9 mouse cellular contexts compared by ENCODE assay signal in the genomic region with DNA sequence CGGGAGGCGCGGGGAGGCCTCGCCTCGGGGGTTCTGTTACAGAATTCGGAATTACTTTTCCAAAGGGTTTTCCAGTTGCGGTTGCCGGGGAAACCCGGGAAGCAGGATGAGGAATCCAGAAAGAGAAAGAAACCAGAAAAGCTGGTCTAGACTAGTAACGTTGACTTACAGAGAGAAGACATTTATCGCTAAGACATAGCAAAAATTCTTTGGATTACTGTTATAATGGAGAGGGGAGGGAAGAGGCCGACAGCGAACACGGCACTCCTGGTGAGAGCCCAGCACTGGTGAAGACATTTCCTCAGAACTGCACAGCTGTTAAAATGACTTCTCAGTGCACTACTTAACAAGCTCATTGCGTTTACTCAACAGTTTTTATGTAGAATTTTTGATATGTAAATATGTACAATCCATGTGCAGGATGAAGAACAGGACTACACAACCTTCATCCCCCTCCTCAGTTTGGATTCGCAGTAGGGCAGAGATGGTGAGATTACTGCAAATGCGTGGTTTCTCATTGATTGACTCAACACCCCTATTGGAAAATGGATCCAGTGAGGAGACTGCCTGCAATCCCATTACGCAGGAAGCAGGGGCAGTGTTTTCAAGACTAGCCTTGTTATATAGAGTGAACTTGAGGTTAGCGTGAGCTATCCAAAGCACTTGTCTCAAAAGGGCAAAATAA. TPM values are rescaled to one million over a fixed set of nuclear protein-coding genes. Genes with fewer than 3 reads are reported as not detected.
A peak's percentile ranks its signal among the peaks of the same experiment; 100 is the strongest.
DNase-seq lines count a peak whose midpoint lies in the region; ATAC-seq and TF ChIP-seq lines count a peak whose summit lies in the region.
"Had no signal": no experiment of that assay in that cellular context is flagged by ENCODE, and none has a peak within 500 bp of the region (broad histone marks: within the 10 kb centered on the region; RNA-seq: fewer than 3 reads in every experiment).

No protein-coding gene starts in this region.

- H3K4me3 ChIP-seq in kidney, adult 2 months (ENCODE audit: insufficient read depth, low read depth, low read length) = peak overlapping the region; percentile 84
- peak overlapping the region; percentile 63 for H3K4me3 ChIP-seq in liver, embryonic 16.5 days (ENCODE audit: low read depth, low read length)

- no peak for TF ChIP-seq CTCF in kidney, adult 2 months (conservative IDR thresholded peaks at IDR 0.05; ENCODE audit: insufficient read depth, insufficient read length, low read depth, low read length)

- WGBS in kidney, adult 2 months = 8% methylated on average over 19 of the region's 19 CpGs
- WGBS in liver, embryonic 16.5 days (ENCODE audit: insufficient replicate concordance) = 10% methylated on average over 19 of the region's 19 CpGs

- no peak for TF ChIP-seq POLR2A in kidney, adult 2 months (IDR thresholded peaks at IDR 0.05; ENCODE audit: low read depth, low read length)

- H3K9me3 ChIP-seq in liver, embryonic 16.5 days (replicated peaks; ENCODE audit: control insufficient read depth, low read length) = no peaks in the 10 kb centered on the region

- no peaks in the 10 kb centered on the region for H3K4me1 ChIP-seq in kidney, adult 2 months (ENCODE audit: control insufficient read depth, insufficient read depth, low read length)
- no peaks in the 10 kb centered on the region for H3K4me1 ChIP-seq in liver, embryonic 16.5 days (ENCODE audit: control insufficient read depth, low read depth, low read length)

- H3K36me3 ChIP-seq in kidney, adult 2 months (ENCODE audit: control insufficient read depth, insufficient read depth, low read length) = no peaks in the 10 kb centered on the region
- H3K36me3 ChIP-seq in liver, embryonic 16.5 days (ENCODE audit: control insufficient read depth, insufficient read depth) = no peaks in the 10 kb centered on the region

- no peaks in the 10 kb centered on the region for H3K27me3 ChIP-seq in kidney, adult 2 months (replicated peaks; ENCODE audit: control insufficient read depth, insufficient read depth, low read length)
- peaks cover 10% of the 10 kb centered on the region for H3K27me3 ChIP-seq in liver, embryonic 16.5 days (ENCODE audit: control insufficient read depth, insufficient read depth, low read depth, low read length)

- DNase-seq in kidney, adult 2 months = no peak
- DNase-seq in kidney, postnatal 4 days = no peak
- peak; percentile 53 for DNase-seq in brain, adult 2 months (ENCODE audit: low read depth, low spot score)
- DNase-seq in forelimb bud, embryonic 11.5 days (ENCODE audit: low read depth, low spot score) = peak; percentile 31
- no peak for DNase-seq in adrenal gland, adult 2 months
- DNase-seq in adrenal gland, adult 18-20 months (ENCODE audit: low spot score in 2 of 2) = no peak
- no peak for DNase-seq in retina, embryonic 14.5 days (ENCODE audit: low spot score)

- peak overlapping the region; percentile 38; the same call in 1 of the 2 replicates for H3K9ac ChIP-seq in liver, embryonic 16.5 days (ENCODE audit: low read depth, low read length)

- H3K4me2 ChIP-seq in liver, embryonic 16.5 days (ENCODE audit: low read depth, low read length) = peak overlapping the region; percentile 50

- no peak for ATAC-seq in liver, embryonic 16.5 days (ENCODE audit: low read depth)

- H3K27ac ChIP-seq in kidney, adult 2 months (ENCODE audit: insufficient read depth, low read depth, low read length) = 0 out of 2 replicates have a peak overlapping the region, but pooled peaks have one; percentile 21
- H3K27ac ChIP-seq in liver, embryonic 16.5 days (ENCODE audit: low read length) = peak overlapping the region; percentile 42; the same call in 1 of the 2 replicates

RNA-seq across cellular contexts. Expression of a gene that starts 22.0 kb away (rescaled TPM):
- polyA plus RNA-seq in kidney, adult 2 months (2012; rRNA removed) = 0.26 and 0.50 TPM in 2 replicates
- polyA plus RNA-seq in liver, embryonic 16.5 days (2015; fragmentation: Nextera tagmentation; extraction: Ambion mirVana) = 0.47 and 0.64 TPM in 2 replicates
- total RNA-seq in adrenal gland, adult 2 months (2021) = 1 to 10 TPM; 5.3 to 7.3 TPM
- 0.06 and 0.10 TPM in 2 replicates for polyA plus RNA-seq in adrenal gland, adult 2 months (2012; rRNA removed)
- 1 to 10 TPM; 4.7 to 4.8 TPM for total RNA-seq in adrenal gland, adult 18-20 months (2021)

RNA-seq across cellular contexts. Expression of a gene that starts 53.5 kb away (rescaled TPM):
- polyA plus RNA-seq in kidney, adult 2 months (2012; rRNA removed) = 26.6 and 33.0 TPM in 2 replicates
- 9.7 and 10.7 TPM in 2 replicates for polyA plus RNA-seq in liver, embryonic 16.5 days (2015; fragmentation: Nextera tagmentation; extraction: Ambion mirVana)
- total RNA-seq in adrenal gland, adult 2 months (2021) = 10 to 100 TPM; 21.2 to 51.9 TPM
- polyA plus RNA-seq in adrenal gland, adult 2 months (2012; rRNA removed) = 40.5 and 44.4 TPM in 2 replicates
- total RNA-seq in adrenal gland, adult 18-20 months (2021) = 10 to 100 TPM; 27.0 to 28.3 TPM

RNA-seq across cellular contexts. Expression of a gene that starts 58.2 kb away (rescaled TPM):
- not detected in 2 replicates for polyA plus RNA-seq in kidney, adult 2 months (2012; rRNA removed)
- polyA plus RNA-seq in liver, embryonic 16.5 days (2015; fragmentation: Nextera tagmentation; extraction: Ambion mirVana) = not detected in 2 replicates
- total RNA-seq in adrenal gland, adult 2 months (2021) = not detected
- polyA plus RNA-seq in adrenal gland, adult 2 months (2012; rRNA removed) = not detected in 2 replicates
- total RNA-seq in adrenal gland, adult 18-20 months (2021) = not detected
- polyA plus RNA-seq: brain, embryonic 14.5 days had no signal

Comparison
In these comparisons a context has a peak if more than half of its experiments do, and no peak if none do; other contexts are left out.
1. DNase-seq: peak in brain, adult 2 months (single experiment) and forelimb bud, embryonic 11.5 days (single experiment); none in kidney, adult 2 months (single experiment), kidney, postnatal 4 days (0 of 2), adrenal gland, adult 2 months (single experiment), adrenal gland, adult 18-20 months (0 of 2) and retina, embryonic 14.5 days (single experiment).